ENCODE assay signal across 8 mouse cellular contexts in the genomic region with DNA sequence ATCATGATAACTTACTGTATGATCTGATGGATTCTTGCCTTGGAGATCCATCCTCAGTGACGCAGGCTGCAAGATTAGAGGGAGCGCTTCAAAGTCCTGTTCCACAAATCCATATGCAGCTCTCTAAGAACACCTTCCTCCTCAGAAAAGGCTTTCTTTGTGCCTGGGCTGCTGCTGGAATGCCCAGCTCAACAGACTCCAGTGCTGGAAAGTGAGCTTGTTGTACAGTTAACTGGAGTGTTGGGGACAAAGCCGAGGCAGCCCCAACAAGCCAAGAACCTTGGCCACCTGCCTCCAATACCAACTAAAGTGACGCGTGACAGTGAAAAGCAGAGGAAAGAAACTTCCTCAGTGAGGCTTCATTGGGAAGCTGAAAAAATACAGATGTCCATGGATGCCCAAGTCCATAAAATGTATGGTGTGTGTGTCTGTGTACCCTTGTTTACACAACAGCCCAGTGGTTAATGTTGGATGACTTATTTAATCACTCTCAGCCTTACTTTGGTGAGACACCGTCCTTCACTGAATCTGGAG. TPM values are rescaled to one million over a fixed set of nuclear protein-coding genes. Genes with fewer than 3 reads are reported as not detected.
DNase-seq lines count a peak whose midpoint lies in the region; ATAC-seq and TF ChIP-seq lines count a peak whose summit lies in the region.

No protein-coding gene starts in this region.

- peak overlapping the region; percentile 65 for H3K9ac ChIP-seq in kidney, embryonic 16.5 days (replicated peaks; ENCODE audit: low read length)
- peak overlapping the region; percentile 63 for H3K9ac ChIP-seq in forebrain, embryonic 16.5 days (replicated peaks; ENCODE audit: low read depth, low read length)
- peak overlapping the region; percentile 70 for H3K9ac ChIP-seq in neural tube, embryonic 13.5 days

- H3K27ac ChIP-seq in kidney, embryonic 16.5 days (ENCODE audit: low read length): peak overlapping the region; percentile 77
- H3K27ac ChIP-seq in bone marrow, adult 2 months (ENCODE audit: control insufficient read depth, insufficient read depth, low read depth, low read length, poor library complexity): peak overlapping the region; percentile 16; the same call in 1 of the 2 replicates
- H3K27ac ChIP-seq in forebrain, embryonic 16.5 days (ENCODE audit: low read length): no peak overlapping the region
- peak overlapping the region; percentile 78 for H3K27ac ChIP-seq in neural tube, embryonic 13.5 days (replicated peaks)

- TF ChIP-seq POLR2A in bone marrow, adult 2 months (IDR thresholded peaks at IDR 0.05; ENCODE audit: borderline replicate concordance, control insufficient read depth, low read depth, low read length): no peak

- H3K4me1 ChIP-seq in kidney, embryonic 16.5 days (ENCODE audit: insufficient read depth, low read length): peaks cover 25% of the 10 kb centered on the region
- H3K4me1 ChIP-seq in bone marrow, adult 2 months (ENCODE audit: control insufficient read depth, insufficient read depth, low read length): peaks cover 2% of the 10 kb centered on the region; the same call in 1 of the 2 replicates
- H3K4me1 ChIP-seq in forebrain, embryonic 16.5 days (replicated peaks; ENCODE audit: control insufficient read depth, insufficient read depth, low read length): peaks cover 19% of the 10 kb centered on the region
- H3K4me1 ChIP-seq in neural tube, embryonic 13.5 days (replicated peaks): peaks cover 36% of the 10 kb centered on the region

- intact Hi-C loops in left cerebral cortex, postnatal 14 days (cut with DNase I): no loop called here
- intact Hi-C loops in gastrocnemius, postnatal 14 days (cut with DNase I; ENCODE audit: low total_unique reads): no loop called here

- ATAC-seq in kidney, embryonic 16.5 days (ENCODE audit: low FRiP score, low TSS enrichment): no peak
- ATAC-seq in forebrain, embryonic 16.5 days: peak; percentile 16; the same call in 1 of the 2 replicates
- ATAC-seq in neural tube, embryonic 13.5 days (ENCODE audit: low read depth): no peak

- no peak for DNase-seq in kidney, adult 8-10 months
- peak; percentile 6 to 8 for DNase-seq in left cerebral cortex, postnatal 14 days (ENCODE audit: low spot score in 2 of 2)
- no peak for DNase-seq in adrenal gland, adult 8-10 months
- DNase-seq in gastrocnemius, postnatal 14 days: no peak

- no peaks in the 10 kb centered on the region for H3K9me3 ChIP-seq in kidney, embryonic 16.5 days (ENCODE audit: low read length)
- H3K9me3 ChIP-seq in forebrain, embryonic 16.5 days (ENCODE audit: control insufficient read depth, low read length): no peaks in the 10 kb centered on the region
- no peaks in the 10 kb centered on the region for H3K9me3 ChIP-seq in neural tube, embryonic 13.5 days

- peak overlapping the region; percentile 53 for H3K4me3 ChIP-seq in kidney, embryonic 16.5 days (ENCODE audit: low read length)
- H3K4me3 ChIP-seq in bone marrow, adult 2 months (replicated peaks; ENCODE audit: control insufficient read depth, low read depth, low read length): peak overlapping the region; percentile 80
- peak overlapping the region; percentile 47 for H3K4me3 ChIP-seq in forebrain, embryonic 16.5 days (replicated peaks; ENCODE audit: low read length)
- H3K4me3 ChIP-seq in neural tube, embryonic 13.5 days: peak overlapping the region; percentile 59

- H3K36me3 ChIP-seq in kidney, embryonic 16.5 days (ENCODE audit: insufficient read depth, low read length): no peaks in the 10 kb centered on the region
- no peaks in the 10 kb centered on the region for H3K36me3 ChIP-seq in forebrain, embryonic 16.5 days (ENCODE audit: control insufficient read depth, insufficient read depth)
- H3K36me3 ChIP-seq in neural tube, embryonic 13.5 days: no peaks in the 10 kb centered on the region

- TF ChIP-seq CTCF in bone marrow, adult 2 months (IDR thresholded peaks at IDR 0.05; ENCODE audit: control insufficient read depth, insufficient read depth, low read length): no peak

- 58% methylated on average over 6 of the region's 6 CpGs for WGBS in kidney, embryonic 16.5 days
- WGBS in bone marrow, adult 2 months: 13% methylated on average over 6 of the region's 6 CpGs
- 48% methylated on average over 6 of the region's 6 CpGs for WGBS in forebrain, embryonic 16.5 days
- WGBS in neural tube, embryonic 13.5 days: 70% methylated on average over 6 of the region's 6 CpGs

- peak overlapping the region; percentile 69 for H3K4me2 ChIP-seq in kidney, embryonic 16.5 days (replicated peaks; ENCODE audit: low read depth, low read length)
- peak overlapping the region; percentile 62 for H3K4me2 ChIP-seq in forebrain, embryonic 16.5 days (ENCODE audit: low read length)
- H3K4me2 ChIP-seq in neural tube, embryonic 13.5 days: peak overlapping the region; percentile 70

- no peaks in the 10 kb centered on the region for H3K27me3 ChIP-seq in kidney, embryonic 16.5 days (ENCODE audit: insufficient read depth, low read length)
- H3K27me3 ChIP-seq in forebrain, embryonic 16.5 days (replicated peaks; ENCODE audit: control insufficient read depth, insufficient read depth, low read length): no peaks in the 10 kb centered on the region
- no peaks in the 10 kb centered on the region for H3K27me3 ChIP-seq in neural tube, embryonic 13.5 days

RNA-seq across cellular contexts. Expression of gene Glrx, which starts 1.2 kb away (rescaled TPM):
- 40.7 and 44.7 TPM in 2 replicates for polyA plus RNA-seq in kidney, embryonic 16.5 days (2015; fragmentation: Nextera tagmentation; extraction: Ambion mirVana)
- 27.7 and 64.5 TPM in 2 replicates for polyA plus RNA-seq in bone marrow, adult 2 months (2011; ENCODE audit: insufficient read depth, insufficient read length, low replicate concordance, missing spikeins)
- polyA plus RNA-seq in forebrain, embryonic 16.5 days (2015; fragmentation: Nextera tagmentation; extraction: Ambion mirVana): 30.4 and 32.2 TPM in 2 replicates
- total RNA-seq in left cerebral cortex, postnatal 14 days (2021): 10 to 100 TPM; 64.5 to 64.8 TPM
- 49.3 and 55.2 TPM in 2 replicates for polyA plus RNA-seq in neural tube, embryonic 13.5 days (2015; fragmentation: Nextera tagmentation; extraction: Ambion mirVana)
- 10 to 100 TPM; 21.6 to 27.4 (median 24.4) TPM for total RNA-seq in adrenal gland, adult 8-10 months (2022)
- 10 to 100 TPM; 30.8 to 31.9 TPM for total RNA-seq in gastrocnemius, postnatal 14 days (2021)

Comparison
In these comparisons a context has a peak if more than half of its experiments do, and no peak if none do; other contexts are left out.
1. DNase-seq: peak in left cerebral cortex, postnatal 14 days (2 of 2); none in kidney, adult 8-10 months (0 of 2), adrenal gland, adult 8-10 months (single experiment) and gastrocnemius, postnatal 14 days (single experiment).
2. Peak in every context shown above with its lines, with median percentiles within 50 percentile points of each other: H3K4me2 ChIP-seq, H3K4me3 ChIP-seq and H3K9ac ChIP-seq.